Mouse (Mus musculus): ENCODE measurements around the gene Map3k9. TPM values are rescaled to one million over a fixed set of nuclear protein-coding genes. Genes with fewer than 3 reads are reported as not detected.

The Map3k9 gene
- total RNA-seq (2021), result 1 to 10 TPM in 1 of 2 experiments, under 1 TPM in 1; 0.89 to 2.8 TPM
- long read RNA-seq, experiment 1, result 0 reads
- long read RNA-seq, experiment 2, result 0 reads

DNA sequence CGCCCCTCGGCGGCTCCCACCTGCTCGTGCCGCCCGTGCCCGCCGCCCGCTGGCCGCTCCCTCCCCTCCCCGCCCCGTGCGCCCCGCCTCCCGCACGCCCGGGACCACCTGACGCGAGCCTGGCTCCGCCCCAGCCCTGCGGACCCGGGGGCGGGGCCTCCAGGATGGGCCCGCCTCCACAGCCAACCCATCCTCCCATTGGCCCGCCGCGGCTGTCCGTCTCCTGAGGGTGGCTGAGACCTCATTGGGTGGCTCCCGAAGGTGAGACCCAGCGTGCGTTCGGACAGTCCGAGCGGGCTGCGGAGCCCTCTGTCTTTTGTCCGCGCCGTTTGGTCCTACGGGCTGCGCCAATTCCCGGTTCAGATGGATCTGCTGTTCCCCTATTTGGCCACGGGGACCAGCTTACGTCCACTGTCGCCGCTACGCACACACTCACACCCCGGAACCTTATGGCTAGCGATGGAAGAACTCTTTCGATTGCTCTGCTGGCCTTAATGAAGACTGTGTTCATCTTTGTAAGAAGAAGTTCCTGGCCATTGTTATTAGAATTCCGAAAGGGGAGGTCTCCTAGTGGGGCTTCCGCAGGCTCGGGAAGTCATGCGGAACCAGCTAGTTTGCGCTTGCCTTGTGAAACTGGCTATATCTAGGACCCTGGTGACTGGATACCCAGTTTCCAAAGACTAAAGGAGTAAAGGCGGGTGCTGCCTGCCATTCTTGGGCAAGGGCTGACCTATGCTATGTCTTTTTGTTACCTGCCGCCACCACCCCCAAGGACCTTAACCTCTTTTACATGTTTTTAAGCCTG lies at the start of gene Map3k9:
Map3k9 (minus strand) TSS at position 71 of the 805 bp plus-strand sequence.
- peak; percentile 93 to 95 for DNase-seq (ENCODE audit: low spot score in 2 of 2)

DNA sequence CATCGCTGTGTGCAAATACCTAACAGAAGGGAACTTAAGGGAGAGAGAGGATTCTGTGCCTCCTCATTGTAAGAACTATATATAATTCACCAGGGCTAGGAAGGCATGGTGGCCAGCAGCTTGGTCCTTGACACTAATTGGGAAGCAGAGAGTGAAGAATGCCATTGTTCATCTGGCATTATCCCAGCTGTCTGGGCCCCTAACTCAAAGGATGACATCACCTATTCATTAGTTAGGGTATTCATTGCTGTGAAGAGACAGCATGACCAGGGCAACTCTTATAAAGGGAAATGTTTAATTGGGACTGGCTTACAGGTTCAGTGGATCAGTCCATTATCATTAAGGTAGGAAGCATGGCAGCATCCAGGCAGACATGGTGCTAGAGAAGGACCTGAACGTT lies 47.4 kb upstream of the Map3k9 start:
- DNase-seq (ENCODE audit: low spot score in 2 of 2), result no peak

GRCm38 (mm10) chr12:81822778-81823480 lies 42.0 kb upstream of the Map3k9 start:
- DNase-seq (ENCODE audit: low spot score in 2 of 2), result no peak

- DNase-seq (ENCODE audit: low spot score in 2 of 2), result no peak
Measured at GRCm38 (mm10) chr12:81822176-81822575, 41.2 kb upstream of the Map3k9 start.

DNA sequence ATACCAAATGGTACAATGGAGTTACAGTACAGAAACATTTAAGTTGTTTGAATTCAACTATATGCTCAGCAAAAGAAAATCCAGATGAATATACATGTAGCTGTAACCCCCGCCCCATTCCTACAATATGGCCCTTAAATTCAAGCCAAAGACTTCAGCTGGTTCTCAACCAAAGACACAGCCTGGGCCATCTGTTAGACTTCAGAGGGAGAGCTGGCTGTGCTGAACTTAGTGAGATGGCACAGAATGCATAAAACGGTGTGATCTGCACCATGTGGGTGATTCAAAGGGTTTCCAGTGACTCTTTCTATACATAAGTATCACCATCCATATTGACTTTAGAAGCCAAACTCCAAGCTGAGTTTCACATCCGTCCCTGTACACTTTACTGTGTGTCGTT lies 39.7 kb upstream of the Map3k9 start:
- DNase-seq (ENCODE audit: low spot score in 2 of 2), result no peak

GRCm38 (mm10) chr12:81817126-81817505 lies 36.1 kb upstream of the Map3k9 start:
- DNase-seq (ENCODE audit: low spot score in 2 of 2), result no peak

DNA sequence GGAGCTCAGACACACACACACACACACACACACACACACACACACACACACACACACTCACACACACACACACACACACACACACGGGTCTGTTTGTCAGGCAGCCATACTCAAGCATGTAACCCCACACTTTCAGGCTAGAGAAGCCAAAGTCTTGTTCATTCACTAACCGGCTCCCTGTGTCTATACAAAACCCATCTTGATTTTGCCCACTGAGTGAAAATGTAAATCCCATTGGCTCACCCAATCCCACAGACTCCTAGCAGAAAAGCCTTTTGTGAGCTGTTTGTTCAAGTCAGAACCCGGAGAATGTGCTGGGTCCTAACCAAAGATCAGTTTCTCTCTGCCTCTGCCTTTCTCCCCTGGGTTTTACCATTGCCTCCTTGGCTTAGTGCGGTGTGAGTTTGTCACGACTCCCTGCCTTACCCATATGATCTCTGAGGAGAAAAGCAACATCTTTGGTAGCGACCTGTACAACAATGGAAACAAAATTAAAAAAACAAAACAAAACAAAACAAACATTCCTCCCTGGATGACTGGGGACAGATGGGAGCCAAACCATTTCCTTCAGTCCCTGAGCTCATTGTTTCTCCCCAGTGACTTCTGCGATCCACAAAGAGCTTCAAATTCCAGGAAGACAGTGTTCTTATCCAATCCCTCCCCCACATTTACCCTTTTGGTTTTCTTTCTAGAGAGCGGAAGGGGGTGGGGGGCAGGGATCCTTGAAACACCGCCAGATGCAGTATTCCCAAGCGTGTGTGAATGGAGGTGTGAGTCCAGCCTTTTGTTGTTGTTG lies 35.6 kb upstream of the Map3k9 start:
- no peak for DNase-seq (ENCODE audit: low spot score in 2 of 2)

DNA sequence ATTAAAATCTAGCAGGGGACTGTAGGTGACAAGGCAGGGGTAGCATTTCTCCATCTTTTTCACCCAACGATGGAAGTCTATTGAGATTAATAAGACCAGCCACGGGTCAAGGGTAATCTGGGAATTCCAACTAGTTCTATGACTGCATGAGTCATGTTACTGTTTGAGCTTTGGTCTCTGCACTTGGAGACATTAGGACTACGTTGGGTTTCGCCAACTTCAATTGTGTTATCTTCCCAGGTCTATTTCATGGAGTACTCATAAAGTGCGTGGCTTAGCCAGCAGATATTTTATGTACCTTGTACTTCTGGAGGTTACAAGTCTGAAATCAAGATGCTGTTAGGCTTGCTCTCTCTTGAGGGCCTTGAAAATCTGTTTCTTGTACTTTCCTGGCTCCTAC lies 33.8 kb upstream of the Map3k9 start:
- DNase-seq (ENCODE audit: low spot score in 2 of 2), result no peak

DNA sequence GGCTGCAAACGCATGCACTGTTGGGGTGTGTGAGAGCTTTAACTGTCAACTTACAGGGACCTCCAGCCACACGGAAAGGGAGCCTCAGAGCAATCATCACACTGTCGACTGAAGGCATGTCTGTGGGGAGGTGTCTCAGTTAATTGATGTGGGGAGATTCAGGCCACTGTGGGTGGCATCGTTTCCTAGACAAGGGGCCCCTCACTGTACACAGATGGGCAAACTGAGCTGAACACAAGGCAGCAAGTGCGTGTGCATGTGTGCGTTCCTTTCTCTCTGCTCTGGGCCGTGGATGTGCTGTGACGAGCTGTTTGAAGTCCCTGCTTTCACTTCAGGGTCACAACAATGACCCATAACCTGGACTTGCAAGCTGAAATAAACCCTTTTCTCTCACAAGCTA lies 29.4 kb upstream of the Map3k9 start:
- no peak for DNase-seq (ENCODE audit: low spot score in 2 of 2)

DNA sequence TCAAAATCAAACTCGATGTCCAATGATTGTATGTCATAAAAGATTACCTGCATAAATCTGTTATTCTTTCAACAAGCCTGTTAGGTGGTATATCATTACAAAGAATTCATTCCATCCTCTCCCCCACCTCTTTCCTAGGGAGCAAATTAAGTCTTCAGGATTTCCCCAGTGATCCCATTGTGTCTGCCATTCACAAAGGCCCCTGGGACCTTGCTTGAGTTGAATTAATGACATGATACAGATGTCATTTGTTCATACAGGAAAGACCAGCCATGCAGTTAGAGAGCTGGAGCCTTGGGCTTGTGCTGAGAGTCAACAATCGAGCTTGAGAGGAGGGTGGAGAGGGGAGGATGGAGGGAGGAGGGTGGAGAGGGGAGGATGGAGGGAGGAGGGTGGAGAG lies 27.6 kb upstream of the Map3k9 start:
- DNase-seq (ENCODE audit: low spot score in 2 of 2), result no peak

- no peak for DNase-seq (ENCODE audit: low spot score in 2 of 2)
Measured at GRCm38 (mm10) chr12:81807953-81808352, 27.0 kb upstream of the Map3k9 start.

- no peak for DNase-seq (ENCODE audit: low spot score in 2 of 2)
Measured at GRCm38 (mm10) chr12:81807529-81807837, 26.5 kb upstream of the Map3k9 start.

DNA sequence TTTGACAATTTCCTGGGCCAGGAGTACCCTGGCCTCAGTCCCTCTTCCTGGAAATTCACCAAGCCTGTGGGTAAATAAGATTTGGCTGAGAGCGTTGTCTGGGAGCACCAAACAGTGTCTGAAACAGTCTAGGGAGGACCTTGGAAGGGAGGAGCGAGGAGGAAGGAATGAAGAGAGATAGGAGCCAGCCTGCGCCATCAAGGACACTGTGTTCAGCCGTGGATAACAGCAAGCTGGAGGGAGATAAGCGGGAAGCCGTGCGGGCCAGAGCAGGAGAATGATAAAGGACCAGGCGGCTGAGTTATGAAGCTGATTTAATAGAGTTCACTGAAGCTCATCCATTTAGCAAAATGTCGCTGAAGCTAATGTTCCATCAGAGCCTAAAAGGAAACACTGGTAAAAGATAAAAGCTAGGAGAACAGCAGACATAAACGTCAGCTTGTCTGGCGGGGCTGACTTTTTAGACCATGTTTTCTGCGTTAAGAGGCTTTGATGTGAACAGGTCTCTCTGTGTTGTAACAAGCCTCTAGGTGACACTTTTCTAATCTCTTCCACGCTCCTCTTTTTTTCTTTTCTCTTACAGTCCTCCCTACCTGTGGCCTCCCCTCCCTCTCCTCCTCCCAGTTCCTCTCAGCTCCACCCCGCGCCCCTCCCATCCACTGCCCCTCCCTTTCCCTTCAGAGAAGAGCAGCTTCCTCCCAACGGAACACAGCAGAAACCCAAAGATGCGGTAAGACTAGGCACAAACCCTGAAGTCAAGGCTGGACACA lies 26.0 kb upstream of the Map3k9 start:
- DNase-seq (ENCODE audit: low spot score in 2 of 2), result peak; percentile 31 to 51

DNA sequence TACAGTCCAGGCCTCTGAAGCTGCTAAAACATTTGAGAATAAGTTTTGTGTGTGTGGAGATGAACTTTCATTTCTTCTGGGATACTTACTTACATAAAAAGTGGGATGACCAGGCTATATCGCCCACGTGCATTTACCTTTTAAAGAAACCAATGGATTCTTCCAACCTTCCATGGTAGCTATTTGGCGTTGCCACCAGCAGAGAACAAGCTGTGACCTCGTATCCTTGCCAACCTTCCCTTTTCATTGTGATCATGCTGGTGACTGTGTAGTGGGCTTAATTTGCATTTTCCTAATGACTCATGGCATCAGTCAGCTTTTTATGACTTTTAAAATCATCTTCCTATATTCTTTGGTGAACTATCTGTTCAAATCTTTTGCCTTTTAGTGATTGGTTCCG lies 25.1 kb upstream of the Map3k9 start:
- DNase-seq (ENCODE audit: low spot score in 2 of 2), result no peak

DNA sequence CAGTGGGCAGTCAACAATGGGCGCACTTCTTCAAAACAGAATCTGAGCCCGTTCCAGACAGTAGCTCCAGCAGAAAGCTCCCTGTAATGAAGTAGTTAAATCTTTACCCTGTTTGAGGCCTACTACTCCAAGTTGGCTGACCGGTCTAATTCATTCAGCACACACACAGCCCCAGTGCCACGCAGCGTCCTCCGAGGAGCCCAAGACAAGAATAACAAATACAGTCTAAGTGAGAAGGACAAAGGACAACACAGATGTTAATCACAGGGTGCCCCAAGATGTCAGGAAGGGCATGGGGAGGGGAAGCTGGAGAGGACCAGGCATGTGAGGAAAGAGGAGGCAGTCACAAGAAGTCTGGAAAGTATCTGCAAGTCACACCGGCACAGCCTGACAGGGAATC lies 22.8 kb upstream of the Map3k9 start:
- DNase-seq (ENCODE audit: low spot score in 2 of 2), result no peak

GRCm38 (mm10) chr12:81803016-81803415 lies 22.0 kb upstream of the Map3k9 start:
- no peak for DNase-seq (ENCODE audit: low spot score in 2 of 2)

- DNase-seq (ENCODE audit: low spot score in 2 of 2), result no peak
Measured at GRCm38 (mm10) chr12:81801134-81801533, 20.2 kb upstream of the Map3k9 start.

- DNase-seq (ENCODE audit: low spot score in 2 of 2), result peak; percentile 87 to 89
Measured at GRCm38 (mm10) chr12:81796541-81796940, 15.6 kb upstream of the Map3k9 start.

- DNase-seq (ENCODE audit: low spot score in 2 of 2), result no peak
Measured at GRCm38 (mm10) chr12:81792511-81793218, 11.7 kb upstream of the Map3k9 start.

DNA sequence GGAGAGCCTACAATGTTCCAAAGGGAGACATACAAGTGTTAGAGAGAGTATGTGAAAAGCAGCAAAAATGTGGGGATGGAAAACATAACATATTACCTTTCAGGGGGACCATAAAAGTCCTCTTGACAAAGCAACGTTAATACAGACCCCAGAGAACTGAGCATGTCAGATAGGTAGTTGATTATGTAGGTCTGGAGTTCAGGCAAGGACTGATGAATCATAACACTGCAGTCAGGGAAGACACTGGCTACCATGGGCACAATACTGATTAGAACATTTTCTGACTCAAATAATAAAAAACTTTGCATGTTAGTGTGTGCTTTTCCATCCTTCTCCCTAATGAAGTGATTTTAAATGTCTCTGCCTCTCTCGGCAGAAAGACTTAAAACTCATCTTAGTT lies 8.5 kb upstream of the Map3k9 start:
- no peak for DNase-seq (ENCODE audit: low spot score in 2 of 2)

All from adrenal gland, adult 18-20 months (tissue).